Mouse (Mus musculus) lung, postnatal 0 days (tissue): ENCODE results near the gene Heatr6. TPM values are rescaled to one million over a fixed set of nuclear protein-coding genes. Genes with fewer than 3 reads are reported as not detected.

Experiments
- ATAC-seq: fragments of 200-750 bp; cut with Nextera tagmentation; 2 replicates; pipeline ENCODE4 v1.8.0; 2017; ENCODE audit warnings: moderate library complexity
- DNase-seq: peaks from one replicate; pipeline ENCODE4 v3.0.0-alpha.2; 2016; ENCODE audit warnings: low spot score
- H3K27ac ChIP-seq: fragments of 300-500 bp; sonication (generic); 2 replicates; pipeline ENCODE4 v1.5.1; 2014; ENCODE audit warnings: antibody characterized with exemption, mild to moderate bottlenecking, low read length, mixed read lengths
- H3K27me3 ChIP-seq: fragments of 300-500 bp; sonication (generic); replicated peaks from 2 replicates; pipeline ENCODE4 v1.6.1; 2014; ENCODE audit warnings: low read length, mixed read lengths; ENCODE audit not compliant: insufficient read depth
- H3K36me3 ChIP-seq: fragments of 300-500 bp; sonication (generic); 2 replicates; pipeline ENCODE4 v1.6.1; 2014; ENCODE audit warnings: low read length, mixed read lengths; ENCODE audit not compliant: insufficient read depth
- H3K4me1 ChIP-seq: fragments of 300-500 bp; sonication (generic); 2 replicates; pipeline ENCODE4 v1.6.1; 2014; ENCODE audit warnings: antibody characterized with exemption, low read depth, low read length, mixed read lengths; ENCODE audit not compliant: insufficient read depth
- H3K4me2 ChIP-seq: fragments of 300-500 bp; sonication (generic); replicated peaks from 2 replicates; pipeline ENCODE4 v1.6.1; 2014; ENCODE audit warnings: low read depth, mild to moderate bottlenecking, low read length, moderate library complexity, mixed read lengths
- H3K4me3 ChIP-seq: fragments of 300-500 bp; sonication (generic); 2 replicates; pipeline ENCODE4 v1.5.1; 2014; ENCODE audit warnings: low read depth, low read length
- H3K9ac ChIP-seq: fragments of 300-500 bp; sonication (generic); replicated peaks from 2 replicates; pipeline ENCODE4 v1.6.1; 2014; ENCODE audit warnings: low read depth, mild to moderate bottlenecking
- H3K9me3 ChIP-seq: fragments of 300-500 bp; sonication (generic); 2 replicates; pipeline ENCODE4 v1.6.1; 2016; ENCODE audit warnings: low read length, mixed read lengths
- CTCF ChIP-seq: IDR thresholded peaks from 2 replicates; pipeline ENCODE4 v1.5.1; 2016; ENCODE audit warnings: antibody characterized with exemption, mild to moderate bottlenecking
- EP300 ChIP-seq: IDR thresholded peaks from 2 replicates; pipeline ENCODE4 v1.6.1; 2016; ENCODE audit warnings: antibody characterized with exemption, mild to moderate bottlenecking, control low read depth
- WGBS: fragments of 180-500 bp; shearing (Covaris S2); extraction: QIAGEN DNeasy Blood & Tissue Kit; methylation state at CpG from one replicate; pipeline ENCODE4 v1.1.7; 2014; 5-methylcytosine and 5-hydroxymethylcytosine counted together
- polyA plus RNA-seq: library from polyadenylated mRNA; unstranded; fragments of >200 nt; fragmentation: Nextera tagmentation; extraction: Ambion mirVana; gene quantifications from 2 replicates; pipeline ENCODE4 v1.2.1, GENCODE M21; 2015

Heatr6 gene
- polyA plus RNA-seq, 1 experiment from 2014 or later, result 11.8 TPM

DNA sequence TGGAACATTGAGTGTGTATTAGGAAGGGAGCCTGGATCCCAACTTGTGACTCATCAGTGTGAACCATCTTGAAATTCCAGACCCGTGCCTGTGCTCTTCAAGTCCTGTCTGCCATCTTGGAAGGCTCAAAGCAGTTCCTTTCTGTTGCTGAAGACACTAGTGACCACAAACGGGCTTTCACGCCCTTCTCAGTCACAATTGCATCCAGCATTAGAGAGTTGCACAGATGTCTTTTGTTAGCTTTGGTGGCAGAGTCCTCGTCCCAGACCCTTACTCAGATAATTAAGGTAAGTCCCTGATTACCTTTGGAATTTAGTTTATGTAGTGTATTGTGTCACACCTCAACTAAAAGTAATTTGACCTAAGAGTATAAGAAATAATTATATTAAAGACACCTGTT is 15.5 kb downstream of the Heatr6 start:
- Histone ChIP-seq H3K27ac (no peak overlapping the region), H3K4me1 (no peaks in the 10 kb centered on the region), H3K4me3 (no peak overlapping the region), H3K36me3 (peaks cover 61% of the 10 kb centered on the region), H3K4me2 (no peak overlapping the region), H3K9ac (no peak overlapping the region), H3K27me3 (no peaks in the 10 kb centered on the region), H3K9me3 (no peaks in the 10 kb centered on the region)
- TF ChIP-seq CTCF (no peak), EP300 (no peak)
- no peak for DNase-seq
- WGBS, result 94% methylated on average over 4 of the region's 4 CpGs
- no peak for ATAC-seq

DNA sequence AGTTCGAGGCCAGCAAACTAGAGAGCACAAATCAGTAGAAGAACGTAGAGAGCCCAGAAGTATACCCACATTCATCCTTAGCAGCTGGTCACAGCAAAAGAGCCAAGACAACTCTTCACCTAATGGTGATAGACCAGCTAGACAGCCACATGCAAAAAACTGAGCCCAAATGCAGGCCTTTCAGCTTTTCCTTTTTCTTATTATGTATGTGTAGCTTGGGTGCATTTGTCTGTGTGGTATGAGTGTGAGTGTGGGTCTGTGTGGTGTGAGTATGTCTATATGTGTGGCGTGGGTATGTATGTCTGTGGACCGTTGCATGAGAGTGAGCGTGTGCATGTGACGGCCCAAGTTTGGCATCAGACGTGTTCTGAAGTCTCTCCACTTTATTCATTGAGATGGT is 17.5 kb downstream of the Heatr6 start:
- ATAC-seq, result no peak
- Histone ChIP-seq H3K9ac (no peak overlapping the region), H3K36me3 (peaks cover 50% of the 10 kb centered on the region)

DNA sequence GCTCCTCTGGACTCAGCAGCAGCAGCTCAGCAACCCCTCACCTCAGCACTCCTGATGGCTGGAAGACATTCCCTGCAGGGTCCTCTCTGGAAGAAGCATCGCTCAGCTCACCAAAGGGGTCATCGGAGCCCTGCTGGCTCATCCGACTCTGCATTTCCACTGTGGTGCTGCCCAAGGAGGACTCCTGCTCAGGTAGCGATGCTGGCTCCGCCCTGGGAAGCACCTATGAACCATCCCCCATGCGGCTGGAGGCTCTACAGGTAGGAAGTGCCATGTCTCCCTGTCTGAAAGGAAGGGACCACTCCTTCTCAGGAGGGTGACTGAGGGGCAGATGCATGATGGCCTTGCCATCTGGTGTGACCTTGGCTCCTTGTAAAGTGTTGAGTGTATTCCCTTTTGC is 18.8 kb downstream of the Heatr6 start:
- Histone ChIP-seq H3K4me1 (no peaks in the 10 kb centered on the region), H3K27ac (no peak overlapping the region), H3K9me3 (no peaks in the 10 kb centered on the region), H3K9ac (no peak overlapping the region), H3K4me2 (no peak overlapping the region), H3K27me3 (no peaks in the 10 kb centered on the region), H3K36me3 (peaks cover 48% of the 10 kb centered on the region), H3K4me3 (no peak overlapping the region)
- 87% methylated on average over 6 of the region's 6 CpGs for WGBS
- DNase-seq (no peak), ATAC-seq (no peak)
- TF ChIP-seq CTCF, result no peak
- no peak for TF ChIP-seq EP300

More for the DNA sequence above, 17.5 kb downstream of the Heatr6 start:
- no peaks in the 10 kb centered on the region for H3K27me3 ChIP-seq
- H3K9me3 ChIP-seq, result no peaks in the 10 kb centered on the region
- TF ChIP-seq CTCF (no peak), EP300 (no peak)
- no peak for DNase-seq
- no peak overlapping the region for H3K4me3 ChIP-seq
- WGBS, result 86% methylated on average over 7 of the region's 7 CpGs
- no peak overlapping the region for H3K27ac ChIP-seq
- no peaks in the 10 kb centered on the region for H3K4me1 ChIP-seq
- no peak overlapping the region for H3K4me2 ChIP-seq

DNA sequence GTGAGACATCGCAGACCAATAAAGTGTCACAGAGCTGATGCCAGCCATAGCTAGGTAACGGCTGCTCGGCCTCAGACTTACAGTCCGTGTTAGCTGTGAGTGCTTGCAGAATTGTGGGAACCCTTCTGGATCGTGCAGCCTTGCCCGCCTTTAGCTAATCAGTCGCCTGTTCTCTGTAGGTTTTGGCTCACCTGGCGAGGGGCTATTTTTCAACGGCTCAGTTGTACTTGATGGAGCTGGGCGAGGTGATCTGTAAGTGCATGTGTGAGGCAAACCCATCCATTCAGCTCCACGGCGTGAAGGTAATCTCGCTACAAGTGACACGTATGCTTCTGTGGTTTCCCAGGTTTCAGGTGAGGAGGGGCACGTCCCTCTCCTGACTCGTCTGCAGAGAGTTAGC is 20.2 kb downstream of the Heatr6 start:
- DNase-seq, result no peak
- Histone ChIP-seq H3K27ac (no peak overlapping the region), H3K27me3 (no peaks in the 10 kb centered on the region), H3K9me3 (no peaks in the 10 kb centered on the region), H3K4me1 (no peaks in the 10 kb centered on the region), H3K36me3 (peaks cover 55% of the 10 kb centered on the region), H3K4me2 (no peak overlapping the region), H3K9ac (no peak overlapping the region), H3K4me3 (no peak overlapping the region)
- no peak for ATAC-seq
- 93% methylated on average over 16 of the region's 16 CpGs for WGBS
- TF ChIP-seq CTCF, result no peak
- TF ChIP-seq EP300, result no peak

DNA sequence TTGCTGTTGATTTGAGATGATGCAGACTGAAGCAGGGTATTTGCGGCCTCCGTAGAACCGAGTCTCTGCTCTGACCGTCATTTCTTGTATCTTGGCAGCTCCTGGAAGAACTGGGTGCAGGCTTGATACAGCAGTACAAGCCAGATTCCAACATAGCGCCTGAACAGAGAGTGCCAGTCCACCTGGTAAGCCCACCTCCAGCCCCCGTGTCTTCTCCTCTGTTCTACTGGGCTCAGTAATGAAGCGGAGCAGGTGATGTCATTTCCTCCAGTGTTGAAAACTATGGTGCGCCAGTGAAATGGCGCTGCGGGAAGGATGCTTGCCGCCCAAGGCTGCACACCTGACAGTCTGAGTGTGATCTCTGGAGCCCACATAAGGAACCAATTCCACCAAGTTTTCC is 20.8 kb downstream of the Heatr6 start:
- Histone ChIP-seq H3K9me3 (no peaks in the 10 kb centered on the region), H3K4me2 (no peak overlapping the region), H3K27me3 (no peaks in the 10 kb centered on the region), H3K27ac (no peak overlapping the region), H3K4me1 (no peaks in the 10 kb centered on the region), H3K9ac (no peak overlapping the region), H3K4me3 (no peak overlapping the region), H3K36me3 (peaks cover 56% of the 10 kb centered on the region)
- TF ChIP-seq CTCF (no peak), EP300 (no peak)
- ATAC-seq, result no peak
- WGBS, result 94% methylated on average over 11 of the region's 11 CpGs
- no peak for DNase-seq

DNA sequence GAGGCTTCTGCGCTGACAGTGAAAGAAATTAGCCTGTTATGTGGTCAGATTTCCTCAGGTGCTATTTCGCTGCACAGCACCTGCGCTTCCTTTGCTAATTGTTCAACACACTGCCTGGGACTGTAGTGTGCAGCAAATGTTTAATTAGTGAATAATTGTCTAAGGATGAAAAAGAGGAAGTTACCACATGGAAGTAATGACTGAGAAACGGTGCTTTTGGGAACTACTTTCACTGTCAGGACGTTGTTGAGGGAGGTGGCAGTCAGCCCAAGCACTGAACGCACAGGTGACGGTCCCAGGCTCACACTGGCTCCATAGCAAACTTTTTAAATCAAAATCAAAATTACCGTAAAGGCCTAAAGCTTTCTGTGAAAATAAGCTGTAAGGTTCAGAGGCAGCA is 23.3 kb downstream of the Heatr6 start:
- whole genome bisulfite sequencing, result 89% methylated on average over 8 of the region's 8 CpGs
- no peak overlapping the region for H3K4me2 ChIP-seq
- peaks cover 70% of the 10 kb centered on the region for H3K36me3 ChIP-seq
- no peak overlapping the region for H3K9ac ChIP-seq
- no peak overlapping the region for H3K27ac ChIP-seq
- ATAC-seq (no peak), DNase-seq (no peak)
- no peaks in the 10 kb centered on the region for H3K9me3 ChIP-seq
- H3K4me1 ChIP-seq, result no peaks in the 10 kb centered on the region
- H3K27me3 ChIP-seq, result no peaks in the 10 kb centered on the region
- TF ChIP-seq EP300, result no peak
- no peak overlapping the region for H3K4me3 ChIP-seq

DNA sequence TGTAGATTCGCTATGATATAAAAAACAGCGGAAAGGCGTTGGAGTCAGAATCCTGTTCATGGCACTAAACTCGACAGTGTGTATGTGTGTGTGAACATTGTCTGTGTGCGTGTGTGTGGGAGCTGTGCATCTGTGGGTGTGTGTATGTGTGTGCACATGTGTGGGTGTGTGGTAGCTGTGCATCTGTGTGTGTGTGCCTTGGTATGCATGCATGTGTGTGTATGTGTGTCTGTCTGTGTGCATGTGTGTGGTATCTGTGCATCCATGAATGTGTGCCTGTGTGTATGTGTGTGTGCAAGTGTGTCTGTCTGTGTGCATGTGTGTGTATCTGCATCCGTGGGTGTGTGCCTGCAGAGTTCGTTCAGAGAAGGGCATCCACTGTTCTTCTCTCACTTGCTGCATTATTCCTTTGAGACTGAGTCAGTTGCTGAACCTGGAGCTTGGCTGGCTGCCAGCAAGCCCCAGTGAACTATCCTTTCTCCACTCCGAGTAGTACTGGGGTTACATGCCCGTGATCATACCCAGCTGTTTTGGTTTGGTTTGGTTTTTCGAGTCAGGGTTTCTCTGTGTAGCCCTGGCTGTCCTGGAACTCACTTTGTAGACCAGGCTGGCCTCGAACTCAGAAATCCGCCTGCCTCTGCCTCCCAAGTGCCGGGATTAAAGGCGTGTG is 30.6 kb downstream of the Heatr6 start:
- DNase-seq, result no peak
- H3K9ac ChIP-seq, result no peak overlapping the region
- no peak overlapping the region for H3K4me3 ChIP-seq
- H3K27ac ChIP-seq, result no peak overlapping the region
- H3K36me3 ChIP-seq, result peaks cover 25% of the 10 kb centered on the region
- no peak for ATAC-seq
- 79% methylated on average over 14 of the region's 14 CpGs for WGBS
- TF ChIP-seq CTCF, result no peak
- no peak for TF ChIP-seq EP300
- H3K9me3 ChIP-seq, result no peaks in the 10 kb centered on the region
- no peak overlapping the region for H3K4me2 ChIP-seq
- H3K27me3 ChIP-seq, result no peaks in the 10 kb centered on the region
- H3K4me1 ChIP-seq, result peaks cover 7% of the 10 kb centered on the region; the same call in 1 of the 2 replicates
